In the genomic region with DNA sequence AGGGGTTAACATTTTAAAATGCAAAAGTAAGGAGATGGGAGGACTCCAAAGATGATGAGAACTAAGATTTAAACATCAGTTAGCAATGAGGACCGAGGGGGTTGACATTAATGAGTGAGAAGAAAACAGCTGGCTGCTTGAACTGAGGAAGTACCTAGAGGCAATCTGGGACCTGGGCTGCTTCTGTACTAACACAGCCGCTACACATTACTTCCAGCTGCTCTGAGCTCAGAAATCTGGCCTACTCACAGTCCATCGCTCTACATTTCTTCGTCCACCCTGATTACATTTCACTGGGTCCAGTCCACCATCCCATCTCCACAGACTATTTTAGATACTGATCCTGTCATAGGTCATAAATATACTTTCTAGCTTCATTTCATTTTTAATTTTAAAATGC, we compare ENCODE assay signal across 9 mouse cellular contexts.
"Had no signal": no experiment of that assay in that cellular context is flagged by ENCODE, and none has a peak within 500 bp of the region (broad histone marks: within the 10 kb centered on the region; RNA-seq: fewer than 3 reads in every experiment).

No protein-coding gene starts in this region.

- H3K27me3 ChIP-seq: liver, embryonic 13.5 days; midbrain, embryonic 13.5 days; stomach, embryonic 15.5 days had no signal

- DNase-seq: kidney, adult 18-20 months; kidney, postnatal 14 days; liver; liver, embryonic 13.5 days; liver, postnatal 0 days; spleen, adult 18-20 months; thymus, postnatal 14 days had no signal

- H3K36me3 ChIP-seq: midbrain, embryonic 13.5 days; stomach, embryonic 15.5 days had no signal
